Mouse (Mus musculus): ENCODE data around the gene Bag6.

The Bag6 gene

GRCm38 (mm10) chr17:35168541-35169207, 33.7 kb downstream of the Bag6 start:
- peak; percentile 42 for DNase-seq (ENCODE audit: low spot score)

DNA sequence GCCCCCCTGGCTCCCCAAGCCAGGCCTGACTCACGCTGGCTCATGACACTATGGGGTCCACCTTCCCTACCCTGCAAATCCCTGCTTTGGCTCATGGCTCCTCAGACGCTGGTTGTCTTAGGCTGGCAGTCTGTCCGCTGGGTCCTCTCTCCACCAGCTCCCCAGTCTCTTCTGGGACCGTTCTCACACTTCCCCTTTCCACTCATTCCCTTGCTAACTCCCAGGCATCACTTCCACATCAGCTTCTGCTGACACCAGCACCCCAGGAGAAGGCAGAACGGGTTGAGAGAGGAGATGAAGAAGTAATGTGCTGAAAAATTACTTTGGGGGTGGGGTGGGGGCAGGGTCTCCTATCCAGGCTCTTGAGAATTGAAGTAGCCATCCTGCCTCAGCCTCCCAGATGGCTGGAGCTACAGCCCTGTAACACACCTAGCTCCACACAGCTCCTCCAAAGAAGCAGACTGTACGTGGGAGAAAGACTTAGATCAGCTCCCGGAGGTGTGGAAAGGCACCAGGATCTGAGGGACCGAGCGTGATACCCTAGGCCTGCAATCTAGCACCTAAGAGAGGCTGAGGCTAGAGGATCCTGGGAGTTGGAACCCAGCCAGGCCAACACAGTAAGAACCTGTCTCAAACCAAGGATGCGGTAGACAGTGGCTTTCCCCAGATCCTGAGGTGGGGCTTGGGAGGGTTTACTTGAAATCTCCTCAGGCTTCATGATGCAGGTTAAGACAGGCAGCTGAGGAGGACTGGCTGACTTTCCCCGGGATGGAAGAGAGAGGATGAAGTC, 37.7 kb downstream of the Bag6 start:
- no peak for DNase-seq (ENCODE audit: low spot score)

DNA sequence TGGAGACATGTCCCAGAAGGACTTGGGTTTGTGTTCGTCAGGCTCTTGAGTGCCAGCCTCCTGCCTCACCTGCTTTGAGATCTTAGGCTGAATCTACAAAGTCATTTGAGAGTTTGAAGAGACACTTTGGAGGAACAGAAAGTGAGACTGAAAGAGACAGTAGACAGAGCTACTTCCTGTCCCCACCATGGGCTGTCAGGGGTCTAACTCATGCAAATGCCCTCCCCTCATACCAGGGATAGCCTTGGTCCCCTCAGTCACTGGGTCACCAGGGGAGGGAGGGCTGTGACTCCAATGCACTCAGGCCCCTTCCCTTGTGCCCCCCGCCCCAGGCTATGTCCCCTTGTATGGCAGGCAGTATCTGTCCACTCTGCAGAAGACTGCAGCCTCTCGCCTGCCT, 38.4 kb downstream of the Bag6 start:
- no peak for DNase-seq (ENCODE audit: low spot score)

- no peak for DNase-seq (ENCODE audit: low spot score)
Observed at GRCm38 (mm10) chr17:35174201-35174977, 39.4 kb downstream of the Bag6 start.

DNA sequence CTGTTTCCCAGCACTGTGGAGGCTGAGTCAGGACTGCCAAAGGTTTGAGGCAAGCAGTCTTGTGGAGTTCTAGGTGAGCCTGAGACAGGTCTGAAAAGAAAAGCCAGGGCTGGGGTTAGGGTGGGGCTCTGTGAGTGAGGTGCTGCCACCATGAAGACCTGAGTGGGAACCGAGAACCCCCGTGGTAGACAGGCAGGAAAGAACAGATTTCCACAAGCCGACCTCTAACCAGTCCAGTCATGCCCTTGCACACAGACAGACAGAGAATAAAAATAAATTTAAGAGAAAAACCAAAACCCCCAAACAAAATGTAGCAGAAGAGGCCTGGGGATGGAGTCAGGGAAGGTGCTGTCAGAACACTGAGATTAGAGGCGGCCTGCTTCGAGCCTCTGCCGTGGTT, 40.4 kb downstream of the Bag6 start:
- no peak for DNase-seq (ENCODE audit: low spot score)

DNA sequence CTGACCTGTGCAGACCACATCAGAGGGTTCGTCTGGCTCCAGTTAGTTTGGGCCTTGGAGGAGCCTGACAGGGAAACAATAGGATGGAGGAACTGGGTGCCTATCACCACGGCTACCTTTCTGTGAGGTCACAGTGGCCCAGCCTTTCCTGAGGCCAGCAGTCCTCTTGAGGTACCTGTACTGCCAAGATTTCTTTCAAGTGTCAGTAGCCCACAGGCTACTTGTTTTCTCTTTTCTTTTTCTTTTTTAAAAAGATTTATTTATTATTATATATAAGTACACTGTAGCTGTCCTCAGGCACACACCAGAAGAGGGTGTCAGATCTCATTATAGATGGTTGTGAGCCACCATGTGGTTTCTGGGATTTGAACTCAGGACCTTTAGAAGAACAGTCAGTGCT, 41.0 kb downstream of the Bag6 start, which contains the start of gene Aif1:
Gene Aif1 (minus strand): TSS at position 101 of the 400 bp plus-strand sequence.
- no peak for DNase-seq (ENCODE audit: low spot score)

- DNase-seq (ENCODE audit: low spot score): peak; percentile 80
Observed at GRCm38 (mm10) chr17:35178528-35178927, 43.5 kb downstream of the Bag6 start.

DNA sequence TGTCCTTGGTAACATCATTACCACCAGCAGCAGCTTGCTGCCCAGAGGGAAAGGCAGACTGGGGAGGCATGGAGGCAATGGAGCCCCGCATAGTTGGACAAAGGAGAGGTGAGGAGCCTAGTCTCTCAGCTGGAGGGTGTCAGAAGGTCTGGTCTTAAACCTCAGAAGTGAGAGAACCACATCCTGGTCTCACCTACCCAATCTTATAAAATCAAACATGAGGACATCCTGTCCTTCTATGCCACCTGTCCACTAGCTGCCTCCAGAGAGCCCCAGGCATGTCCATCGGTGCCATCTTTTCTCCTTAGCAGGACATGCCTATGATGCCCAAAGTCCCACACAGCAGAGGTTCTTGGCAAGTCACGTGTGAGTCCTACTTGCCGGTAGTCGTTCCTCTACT, 45.1 kb downstream of the Bag6 start:
- no peak for DNase-seq (ENCODE audit: low spot score)

- peak; percentile 81 for DNase-seq (ENCODE audit: low spot score)
Observed at GRCm38 (mm10) chr17:35185639-35186611, 50.9 kb downstream of the Bag6 start.

DNA sequence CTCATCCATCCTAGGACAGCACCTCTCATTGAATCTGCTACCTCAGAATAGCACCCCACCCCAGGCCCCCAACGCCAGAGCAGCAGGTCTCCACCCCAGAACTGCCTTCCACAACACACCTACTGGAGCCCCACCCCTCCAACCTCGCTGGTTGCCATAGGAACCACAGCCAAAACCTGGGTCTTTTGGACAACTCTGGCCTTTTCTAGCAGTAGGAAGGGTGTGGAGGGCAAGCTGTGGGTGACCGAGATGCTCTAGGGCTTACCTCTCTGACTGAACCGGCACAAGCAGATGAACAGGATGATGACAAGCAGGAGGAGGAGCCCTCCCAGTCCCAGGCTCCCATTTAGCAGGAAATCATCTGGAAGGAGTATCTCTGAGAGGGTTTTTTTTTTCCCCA, 51.7 kb downstream of the Bag6 start:
- peak; percentile 73 for DNase-seq (ENCODE audit: low spot score)

DNA sequence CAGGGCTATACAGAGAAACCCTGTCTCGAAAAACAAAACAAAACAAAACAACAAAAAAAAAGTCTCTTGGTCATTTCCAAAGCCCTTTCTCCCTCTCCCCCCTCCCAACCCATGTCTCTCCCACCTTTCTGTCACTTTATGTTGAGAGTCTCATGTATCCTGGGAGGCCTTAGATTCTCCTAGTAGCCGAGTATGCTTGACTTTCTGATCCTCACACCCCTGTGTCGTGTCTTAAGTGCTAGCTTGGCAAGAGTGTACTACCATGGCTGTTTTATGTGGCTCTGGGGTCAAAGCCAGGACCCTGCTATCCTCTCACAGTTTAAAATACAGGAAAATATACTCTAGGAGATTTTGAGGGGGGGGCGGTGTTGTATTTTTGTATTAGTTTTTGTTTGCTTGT, 52.4 kb downstream of the Bag6 start:
- no peak for DNase-seq (ENCODE audit: low spot score)

DNA sequence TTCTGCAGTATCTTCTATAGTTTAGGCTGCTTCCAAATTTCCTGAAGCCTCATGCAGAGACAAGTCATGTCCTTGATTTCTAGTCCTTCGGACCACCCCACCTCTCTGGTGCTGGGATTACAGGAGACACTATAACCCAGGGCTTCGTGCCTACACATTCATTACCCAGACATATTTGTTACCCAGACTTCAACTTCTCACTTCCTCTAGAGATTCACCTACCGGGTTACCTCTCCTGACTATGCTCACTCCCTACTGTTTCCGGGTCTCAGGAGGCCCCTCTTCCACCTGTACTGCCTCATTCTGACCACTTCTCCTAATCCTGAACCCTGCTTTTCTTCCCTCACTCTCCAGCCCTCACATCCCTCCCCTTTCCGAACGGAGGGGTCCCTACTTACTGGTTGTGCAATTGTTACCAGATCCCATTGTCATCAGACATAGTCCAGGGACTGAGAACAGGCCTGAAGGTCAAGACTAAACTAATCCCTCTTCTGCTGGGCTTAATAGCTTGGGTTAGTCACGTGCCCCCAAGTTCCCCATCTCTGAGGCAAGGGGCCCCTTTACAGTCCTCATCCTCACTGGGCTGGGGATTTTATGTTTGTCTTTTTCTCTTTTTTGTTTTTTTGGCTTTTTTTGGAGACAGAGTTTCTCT, 53.1 kb downstream of the Bag6 start, which contains the start of gene Lst1:
Gene Lst1 (minus strand): TSS at position 481 of the 652 bp plus-strand sequence.
- DNase-seq (ENCODE audit: low spot score): no peak

- no peak for DNase-seq (ENCODE audit: low spot score)
Observed at GRCm38 (mm10) chr17:35189186-35189585, 54.2 kb downstream of the Bag6 start.

GRCm38 (mm10) chr17:35190096-35190495, 55.1 kb downstream of the Bag6 start:
- DNase-seq (ENCODE audit: low spot score): no peak

GRCm38 (mm10) chr17:35191723-35192122, 56.7 kb downstream of the Bag6 start:
- DNase-seq (ENCODE audit: low spot score): no peak

DNA sequence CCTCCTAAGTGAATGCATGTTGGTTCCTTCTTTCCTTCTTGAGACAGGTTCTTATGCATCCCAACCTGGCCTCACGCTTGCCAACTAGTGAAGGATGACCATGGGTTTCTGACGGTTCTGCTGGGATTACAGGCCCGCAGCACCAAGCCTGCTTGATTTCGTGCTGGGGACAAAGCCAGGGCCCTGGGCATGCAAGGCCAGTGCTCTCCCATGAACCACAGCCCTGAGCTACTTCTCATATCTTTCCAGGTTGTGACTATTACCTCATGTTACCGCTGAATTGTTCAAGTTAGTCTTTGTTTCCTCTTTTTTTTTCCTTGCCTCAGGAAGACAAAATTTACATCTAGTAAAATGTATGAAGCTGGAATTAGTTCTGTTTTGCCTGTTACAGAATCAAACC, 57.9 kb downstream of the Bag6 start:
- DNase-seq (ENCODE audit: low spot score): no peak

DNA sequence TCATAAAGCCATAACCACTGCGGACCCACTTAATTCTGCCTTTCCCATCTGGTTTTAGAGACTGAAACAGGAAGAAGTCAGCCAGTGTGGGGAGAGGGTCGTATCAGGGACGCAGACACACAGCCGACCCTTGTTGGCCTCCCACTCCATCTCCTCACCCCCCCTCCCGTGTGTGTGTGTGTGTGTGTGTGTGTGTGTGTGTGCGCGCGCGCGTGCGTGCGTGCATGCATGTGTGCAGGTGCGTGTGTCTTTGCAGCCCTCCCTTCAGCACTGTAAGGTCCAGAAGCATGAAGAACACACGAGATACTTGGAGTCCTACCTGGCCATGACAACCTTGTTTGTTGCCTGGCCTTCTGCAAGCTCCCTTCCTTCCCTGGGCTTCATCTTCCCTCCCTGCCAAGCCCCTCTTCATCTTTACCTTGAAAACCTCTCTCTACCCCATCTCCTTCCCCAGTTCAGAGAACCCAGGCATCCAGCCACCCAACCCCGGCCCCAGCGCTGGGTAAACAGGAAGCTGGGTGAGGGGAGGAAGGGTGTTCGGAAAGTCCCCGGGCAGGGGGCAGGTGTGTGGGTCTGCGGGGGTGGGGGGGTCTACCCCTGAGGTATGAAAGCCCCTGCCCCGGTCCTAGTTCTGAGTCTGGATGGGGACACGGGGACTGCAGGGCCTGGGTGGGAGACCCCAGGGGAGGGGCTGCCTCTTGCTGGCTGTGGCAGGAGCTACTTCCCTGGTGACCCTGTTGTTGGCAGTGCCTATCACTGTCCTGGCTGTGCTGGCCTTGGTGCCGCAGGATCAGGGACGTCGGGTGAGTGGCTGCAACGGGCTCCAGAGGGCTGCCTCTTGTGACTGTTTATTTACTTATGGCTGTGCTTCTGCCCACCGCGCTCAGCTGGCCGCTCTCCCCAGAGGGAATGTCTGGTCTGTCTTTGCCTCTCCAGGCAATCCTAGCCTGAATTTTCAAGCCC, 59.2 kb downstream of the Bag6 start, which contains the start of gene Ltb:
Gene Ltb (plus strand): TSS at position 559 of the 963 bp plus-strand sequence.
- DNase-seq (ENCODE audit: low spot score): peak; percentile 63

DNA sequence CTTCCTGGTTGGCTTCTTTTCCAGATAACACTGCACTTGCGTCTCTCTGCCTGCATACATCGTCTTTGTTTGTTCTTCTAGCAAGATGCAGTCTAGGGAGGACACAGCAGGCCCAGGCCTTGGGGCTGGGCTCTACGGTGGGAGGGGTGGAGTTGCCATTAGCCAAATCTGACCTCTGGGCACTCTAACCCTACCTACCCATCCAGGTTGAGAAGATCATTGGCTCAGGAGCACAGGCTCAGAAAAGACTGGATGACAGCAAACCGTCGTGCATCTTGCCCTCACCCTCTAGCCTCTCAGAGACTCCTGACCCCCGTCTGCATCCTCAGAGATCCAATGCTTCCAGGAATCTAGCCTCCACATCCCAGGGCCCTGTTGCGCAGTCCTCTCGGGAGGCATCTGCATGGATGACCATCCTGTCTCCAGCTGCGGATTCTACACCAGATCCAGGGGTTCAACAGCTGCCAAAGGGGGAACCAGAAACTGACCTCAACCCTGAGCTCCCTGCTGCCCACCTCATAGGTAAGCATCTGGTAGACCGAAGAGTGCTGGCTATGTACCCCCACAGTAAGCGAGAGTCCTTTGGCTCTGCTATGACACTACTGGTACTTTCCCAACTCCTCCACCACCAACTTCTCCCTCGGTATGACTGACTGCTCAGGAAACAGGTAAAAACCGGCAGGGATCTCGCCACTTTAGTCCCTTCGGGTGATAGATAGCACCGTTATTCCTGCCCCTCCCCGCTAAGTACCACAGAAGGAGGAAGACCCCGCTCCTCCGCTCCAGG, 60.1 kb downstream of the Bag6 start:
- DNase-seq (ENCODE audit: low spot score): no peak
